Mouse (Mus musculus) ovary, postnatal 10 days (tissue): ENCODE data around the gene Lpcat1.

Experiments used
- DNase-seq: peaks from one replicate; pipeline ENCODE4 v3.0.0; 2022; ENCODE audit warnings: low spot score

The Lpcat1 gene

DNA sequence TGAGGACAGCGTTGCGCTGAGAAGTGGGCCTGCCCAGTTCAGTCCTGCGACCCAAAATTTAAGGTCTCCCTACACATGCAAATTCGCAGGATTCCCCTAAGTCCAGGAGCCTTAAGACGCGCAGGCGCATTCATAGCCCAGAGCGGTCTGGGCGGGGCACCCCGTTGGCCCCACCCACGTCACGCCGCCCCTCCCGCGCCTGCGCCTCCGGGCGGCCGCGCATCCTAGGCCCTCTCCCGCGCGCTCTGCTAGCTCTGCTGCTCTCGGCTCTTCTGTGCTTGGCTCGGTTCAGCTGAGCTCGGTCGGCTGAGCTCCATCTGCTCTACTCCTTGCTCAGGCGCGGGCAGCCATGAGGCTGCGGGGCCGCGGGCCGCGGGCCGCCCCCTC lies at the start of gene Lpcat1:
TSS of gene Lpcat1 (plus strand) at position 164 of the 387 bp plus-strand sequence.
- DNase-seq, result peak; percentile 58

DNA sequence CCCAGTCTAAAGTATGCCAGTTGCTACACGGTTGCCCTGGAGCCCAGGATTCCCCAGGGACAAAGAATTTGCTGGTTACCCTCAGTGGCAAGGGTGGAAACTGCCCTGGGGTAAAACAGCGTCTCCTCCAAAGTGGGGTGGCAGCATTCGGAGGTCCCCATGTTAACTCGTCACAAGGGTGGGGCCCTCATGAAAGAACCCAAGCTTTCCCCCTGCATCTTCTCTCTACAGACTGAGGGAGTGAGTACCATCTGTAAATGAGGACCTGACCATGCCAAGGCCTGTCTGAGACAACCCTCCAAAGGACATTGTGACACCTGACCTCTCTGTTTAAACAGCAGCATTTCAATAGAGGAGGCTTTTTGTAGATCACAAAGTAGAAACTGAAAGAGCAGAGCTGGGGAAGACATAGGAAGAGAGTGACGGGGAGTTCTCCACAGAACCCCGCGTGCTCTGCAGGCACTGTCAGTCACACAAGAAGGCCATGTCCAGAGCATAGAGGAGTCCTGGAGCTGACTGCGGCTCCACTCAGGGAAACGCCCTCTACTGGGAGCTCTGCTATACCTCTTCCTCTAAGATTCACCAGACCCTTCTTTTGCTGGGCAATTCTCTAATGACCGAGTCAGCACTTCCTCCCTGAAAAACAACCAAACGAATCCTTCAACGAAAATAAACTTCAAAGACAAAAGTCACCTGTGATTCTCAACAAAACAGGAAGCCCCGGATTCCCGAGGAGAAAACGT lies 49.3 kb upstream of the Lpcat1 start:
- DNase-seq, result no peak

DNA sequence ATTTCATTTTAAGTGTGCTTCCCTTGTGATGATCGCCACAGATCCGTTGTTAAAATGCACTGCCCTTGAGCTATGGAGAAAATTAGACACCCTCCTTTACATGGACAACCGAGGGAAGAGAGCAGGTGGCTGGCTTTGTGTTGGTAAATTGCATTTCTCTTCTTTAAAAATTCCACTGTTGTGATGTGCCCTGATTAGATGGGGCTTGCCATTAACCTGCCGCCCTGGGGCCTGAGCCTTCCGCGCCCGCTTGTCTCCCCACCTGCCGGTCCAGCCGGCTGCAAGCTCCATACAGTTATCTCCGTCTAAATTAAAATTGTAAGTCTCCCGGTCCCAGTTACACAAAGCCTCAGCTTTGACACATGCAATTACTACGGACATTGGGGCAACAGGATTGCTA lies 48.7 kb upstream of the Lpcat1 start:
- no peak for DNase-seq

DNA sequence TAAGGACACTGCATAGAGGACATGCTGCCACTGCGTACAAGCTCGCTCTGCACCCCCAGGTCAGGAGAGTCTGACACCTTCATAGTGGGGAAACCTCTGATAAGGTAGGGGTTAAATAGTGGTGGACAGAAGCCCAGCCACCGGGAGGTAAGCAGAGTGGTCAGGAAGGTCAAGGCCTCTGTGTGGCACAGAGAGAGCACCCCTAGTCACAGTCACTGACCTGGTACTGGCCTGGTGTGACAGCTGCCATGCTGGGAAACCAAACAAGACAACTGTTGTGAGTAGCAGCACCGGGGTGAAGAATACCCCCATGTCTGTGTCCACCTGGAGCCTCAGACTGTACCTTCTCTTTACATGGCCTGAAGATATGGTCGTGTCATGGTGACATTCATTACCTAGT lies 47.8 kb upstream of the Lpcat1 start:
- DNase-seq, result no peak

DNA sequence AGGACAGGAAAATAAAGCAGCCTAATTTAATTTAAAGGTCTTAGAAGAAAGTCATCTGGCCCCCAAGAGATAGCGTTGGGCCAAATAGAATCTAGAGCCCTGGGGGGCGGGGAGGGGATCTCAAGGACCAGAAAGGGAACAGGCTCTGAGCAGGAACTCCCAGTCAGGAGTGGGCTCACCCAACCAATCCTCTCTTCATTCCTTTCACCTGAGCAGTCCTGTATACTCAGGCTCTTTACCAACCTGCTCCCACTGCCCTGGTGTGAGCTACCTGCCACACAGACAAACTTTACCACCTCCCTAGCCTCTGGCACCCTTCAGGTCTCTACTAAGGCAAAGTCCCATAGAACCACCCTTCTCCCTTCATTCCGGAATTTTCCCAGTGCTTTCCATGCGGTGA lies 44.0 kb upstream of the Lpcat1 start:
- no peak for DNase-seq

DNA sequence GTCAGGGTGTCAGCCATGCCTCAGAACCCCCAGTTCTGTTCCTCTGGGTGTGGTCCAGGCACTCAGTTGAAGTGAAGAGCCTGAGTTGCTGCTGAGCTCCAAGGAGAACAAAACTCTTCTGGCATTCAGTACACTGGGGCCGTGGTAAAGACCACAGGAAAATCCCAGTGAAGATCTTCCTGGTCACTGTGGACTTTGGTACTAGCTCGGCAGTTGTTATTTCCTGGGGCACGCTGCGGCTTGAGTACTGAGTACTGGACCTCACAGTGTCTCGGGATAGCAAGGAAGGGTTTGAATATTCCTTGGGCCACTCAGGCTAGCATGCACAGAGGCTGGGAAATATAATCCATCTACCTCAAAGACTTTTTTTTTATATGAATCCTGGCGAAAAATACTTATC lies 42.0 kb upstream of the Lpcat1 start:
- no peak for DNase-seq

DNA sequence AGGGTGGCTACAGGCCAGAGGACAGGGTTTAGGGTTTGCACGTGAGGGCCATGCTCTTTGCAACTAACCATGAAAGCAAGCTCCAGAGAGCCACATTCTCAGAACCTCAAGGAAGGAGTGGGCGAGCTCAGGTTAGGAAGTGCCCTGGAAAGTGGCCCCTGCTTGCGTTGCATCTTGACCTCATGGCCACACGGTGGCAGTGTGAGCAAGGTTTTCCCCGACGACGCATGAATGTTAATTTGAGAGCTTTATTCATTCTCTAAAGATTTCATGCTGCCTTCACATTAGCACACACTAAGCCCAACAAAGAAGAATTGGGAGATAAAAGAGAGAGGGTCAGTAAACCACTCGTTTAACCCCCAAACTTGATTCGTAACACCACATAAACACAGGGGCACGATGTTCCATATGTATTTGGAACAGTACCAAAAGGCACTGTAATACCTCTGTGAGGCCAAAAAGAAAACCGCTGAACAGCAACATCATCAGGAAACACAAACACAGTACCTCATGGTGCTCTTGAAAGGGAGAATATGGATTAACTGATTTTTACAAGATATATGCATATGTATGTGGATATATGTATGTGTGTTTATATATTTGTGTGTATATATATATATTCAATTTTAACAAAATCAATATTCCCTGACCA lies 41.0 kb upstream of the Lpcat1 start:
- peak; percentile 17 for DNase-seq

DNA sequence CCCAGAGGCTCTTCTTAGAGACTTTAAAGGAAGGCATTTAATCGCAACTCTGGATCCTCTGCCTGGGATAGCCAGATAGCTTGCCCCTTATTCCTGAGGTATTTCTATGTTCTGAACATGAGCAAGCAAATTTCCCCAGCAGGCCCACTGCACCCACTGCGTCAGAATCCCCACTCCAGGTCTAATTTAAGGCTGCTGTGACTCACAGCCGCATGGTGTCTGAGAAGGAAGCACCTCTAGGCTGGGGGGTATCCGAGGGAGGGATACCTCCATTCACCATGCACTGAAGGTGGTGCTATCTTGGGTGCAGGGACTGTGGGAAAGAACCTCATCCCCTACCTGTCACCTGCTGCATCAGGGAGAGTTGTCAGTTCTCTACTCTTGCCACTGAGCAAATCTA lies 40.4 kb upstream of the Lpcat1 start:
- no peak for DNase-seq

DNA sequence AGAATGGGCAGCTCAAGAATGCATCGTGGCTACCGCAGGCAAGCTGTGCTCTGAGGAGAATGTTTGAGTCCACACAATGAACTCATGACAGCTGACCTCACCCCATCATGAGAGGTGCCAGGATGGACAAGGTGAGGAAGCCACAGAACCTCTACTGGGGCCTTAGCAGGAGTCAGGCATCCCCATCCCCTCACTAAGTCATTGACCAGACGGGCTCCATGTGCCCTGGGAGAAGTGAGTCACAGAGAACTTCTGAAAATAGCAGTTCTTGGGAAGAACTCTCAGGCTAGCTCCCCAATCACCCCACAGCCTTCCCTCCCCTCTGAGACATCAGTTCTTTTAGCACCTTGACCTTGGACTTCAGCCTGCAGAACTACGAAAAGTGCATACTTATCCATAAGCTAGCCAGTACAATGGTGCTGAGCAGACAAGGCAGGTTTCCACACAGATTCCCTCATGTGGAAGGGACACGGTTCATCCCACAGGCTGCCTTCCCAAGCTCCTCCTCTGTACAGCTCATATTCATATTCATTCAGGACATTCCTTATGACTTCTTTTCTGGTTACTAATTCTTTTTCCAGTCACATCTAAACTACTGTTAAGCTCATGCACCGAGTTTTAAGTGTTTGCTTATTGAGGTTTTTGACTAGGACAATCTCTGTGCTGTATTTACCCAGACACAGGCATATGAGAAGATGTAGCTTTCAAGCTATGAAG lies 37.2 kb upstream of the Lpcat1 start:
- DNase-seq, result no peak

DNA sequence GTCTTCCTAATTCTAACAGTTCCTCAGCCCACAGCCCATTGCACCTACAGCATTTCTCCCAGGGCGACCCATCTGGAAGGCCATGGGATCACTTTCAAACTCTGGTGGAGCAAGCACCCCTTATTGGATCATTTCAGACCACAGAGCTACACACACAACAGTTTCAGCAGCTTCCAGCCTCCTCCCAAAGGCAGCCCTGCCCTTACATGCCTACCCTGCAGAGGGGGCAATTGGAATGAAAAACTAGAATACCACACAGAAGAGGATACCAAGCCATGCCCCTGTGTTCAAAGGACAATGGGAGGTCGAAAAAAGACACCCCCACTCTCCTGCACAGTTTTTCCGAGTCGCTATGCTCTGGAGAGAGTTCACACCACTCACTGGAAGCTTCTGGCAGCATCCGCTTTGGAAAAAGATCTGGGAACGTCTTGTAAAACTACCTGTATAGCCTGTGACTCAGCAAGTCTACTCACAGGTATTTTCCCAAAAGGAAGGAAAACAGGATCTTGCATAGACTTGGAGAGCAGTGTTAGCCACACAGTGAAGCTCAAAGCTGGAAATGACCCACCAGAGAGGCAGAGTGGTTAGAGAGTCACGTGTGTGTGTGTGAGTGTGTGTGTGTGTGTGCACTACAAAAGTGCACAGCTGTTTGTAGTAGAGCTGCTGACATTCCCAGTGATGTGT lies 34.4 kb upstream of the Lpcat1 start:
- no peak for DNase-seq

DNA sequence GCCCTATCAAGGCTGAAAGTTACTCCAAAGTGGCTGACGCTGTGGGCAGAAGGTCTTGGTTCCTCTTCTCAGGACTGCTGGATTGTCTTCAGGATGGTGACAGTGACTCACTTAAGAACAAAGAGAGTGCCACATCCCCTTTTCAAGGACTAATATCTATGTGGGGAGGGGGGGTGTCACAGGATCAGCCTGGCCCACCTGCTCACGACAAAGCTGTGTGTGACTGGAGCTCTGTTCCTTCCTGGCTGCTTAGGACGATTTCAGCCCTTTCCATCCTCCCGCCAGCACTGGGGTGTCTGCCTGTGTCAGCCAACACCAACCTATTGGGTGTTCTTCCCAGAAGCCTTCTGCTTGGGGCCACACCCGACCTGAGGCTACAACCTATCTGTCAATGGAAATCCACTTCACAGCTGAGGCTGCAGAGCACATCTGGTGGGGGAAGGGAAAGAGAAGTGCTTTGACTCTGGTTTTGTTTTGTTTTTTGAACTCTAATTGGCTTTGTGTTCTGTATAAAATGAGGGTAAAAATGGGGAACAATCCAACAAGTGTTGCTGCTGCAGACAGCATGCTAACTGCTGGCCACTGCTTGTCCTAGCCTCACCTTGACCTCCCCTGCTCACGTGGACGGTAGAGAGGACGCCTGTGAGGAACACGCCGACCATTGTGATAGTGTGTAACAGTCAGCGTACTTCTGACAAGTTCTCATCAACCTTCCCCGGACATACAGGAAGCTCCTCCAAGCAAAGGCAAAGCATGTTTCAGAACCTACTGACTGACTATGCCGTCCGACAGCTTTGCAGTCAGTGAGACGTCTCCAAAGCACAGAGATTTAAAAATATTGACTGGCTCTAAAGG lies 33.1 kb upstream of the Lpcat1 start:
- DNase-seq, result no peak

DNA sequence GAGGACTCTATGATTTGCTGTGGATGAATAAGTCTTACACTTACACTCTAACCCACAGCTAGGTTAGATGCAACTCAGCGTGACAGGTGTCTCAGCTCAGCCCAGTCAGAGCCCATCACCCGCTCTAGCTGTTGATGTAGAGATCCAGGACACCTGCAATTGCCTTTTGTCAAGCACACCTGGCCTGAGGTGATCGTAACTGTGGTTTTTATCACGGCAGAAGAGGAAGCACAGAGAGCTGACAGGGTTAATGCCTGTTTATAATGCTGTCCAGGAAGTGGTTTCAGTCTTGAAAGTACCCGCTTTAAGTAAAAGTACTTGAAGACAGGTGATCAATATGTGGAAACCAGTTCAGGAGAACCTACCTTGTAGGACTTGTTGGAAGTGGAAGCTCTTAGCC lies 32.3 kb upstream of the Lpcat1 start:
- DNase-seq, result no peak

DNA sequence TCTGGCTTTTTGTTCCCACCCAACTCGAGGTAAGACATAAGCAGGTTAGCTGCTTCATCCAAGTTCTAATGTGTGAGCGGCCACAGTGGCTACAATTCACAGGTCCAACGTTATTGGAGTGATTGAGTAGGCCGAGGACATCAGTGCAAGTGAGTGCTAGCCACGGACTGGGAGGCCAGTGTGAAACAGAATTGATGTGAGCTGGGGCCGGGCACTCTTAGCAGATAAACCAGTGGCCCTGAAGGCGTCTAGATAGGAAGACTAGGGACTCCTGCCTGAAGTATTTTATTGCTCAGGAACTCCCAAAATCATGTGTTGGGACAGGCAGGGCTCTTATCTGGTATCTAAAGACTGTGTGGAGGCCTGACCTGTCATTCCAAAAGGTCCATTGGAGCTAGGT lies 31.3 kb upstream of the Lpcat1 start:
- DNase-seq, result no peak

DNA sequence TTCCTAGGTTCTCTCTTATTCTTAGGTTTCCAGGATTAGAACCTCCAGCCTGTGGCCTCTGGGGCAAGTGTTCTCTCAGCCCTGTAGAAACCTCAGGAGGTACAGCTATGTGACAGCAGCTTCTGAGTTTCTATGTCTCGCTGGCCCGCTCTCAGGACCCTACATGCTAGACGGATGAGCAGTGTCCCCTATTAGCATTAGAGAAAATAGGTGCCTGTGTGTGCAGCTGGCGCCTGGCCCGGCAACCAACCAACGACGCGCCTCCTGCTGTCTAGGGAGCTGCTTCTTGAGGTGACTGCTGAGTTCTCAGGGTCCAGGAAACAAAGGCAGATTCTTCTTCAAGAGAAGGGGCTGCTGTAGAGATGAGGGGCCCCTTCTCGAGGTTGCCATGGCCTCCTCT lies 27.9 kb upstream of the Lpcat1 start:
- no peak for DNase-seq

DNA sequence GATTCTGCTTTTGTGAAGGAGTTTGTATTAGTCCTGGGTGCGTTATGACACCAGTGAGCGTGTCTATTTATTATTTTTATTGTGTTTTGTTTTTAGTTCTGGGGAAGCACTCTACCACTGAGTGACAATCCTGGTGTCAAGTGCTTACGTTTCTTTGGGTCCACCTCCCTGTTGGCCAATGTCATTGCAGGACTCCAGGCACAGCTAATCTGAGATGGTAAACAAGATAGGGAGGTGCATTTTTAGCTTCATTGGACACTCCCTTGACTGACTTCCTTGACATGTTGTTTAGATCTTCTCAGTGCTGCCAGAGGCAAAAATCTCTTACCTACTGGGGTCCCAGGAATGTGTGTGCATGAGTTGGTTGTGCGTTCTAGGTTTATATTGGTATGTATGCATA lies 26.0 kb upstream of the Lpcat1 start:
- DNase-seq, result no peak

DNA sequence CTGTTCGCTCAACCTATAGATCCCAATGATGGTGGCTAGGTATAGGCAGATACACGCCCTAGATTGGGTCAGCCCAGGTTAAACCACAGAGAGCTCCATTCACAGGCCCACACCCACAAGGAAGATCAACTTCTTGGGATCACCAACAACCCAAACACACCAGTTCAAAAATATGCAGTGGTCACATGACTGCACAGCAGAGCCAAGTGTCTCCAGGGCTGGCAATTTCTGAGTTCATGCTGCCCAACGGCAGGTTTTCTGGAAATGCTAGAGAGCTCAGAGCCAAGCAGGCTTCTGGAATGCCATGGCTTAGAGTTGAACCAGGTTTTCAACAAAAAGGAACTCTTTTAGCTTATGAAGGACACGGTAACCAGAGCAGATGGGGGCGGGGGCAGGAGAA lies 25.3 kb upstream of the Lpcat1 start:
- no peak for DNase-seq

DNA sequence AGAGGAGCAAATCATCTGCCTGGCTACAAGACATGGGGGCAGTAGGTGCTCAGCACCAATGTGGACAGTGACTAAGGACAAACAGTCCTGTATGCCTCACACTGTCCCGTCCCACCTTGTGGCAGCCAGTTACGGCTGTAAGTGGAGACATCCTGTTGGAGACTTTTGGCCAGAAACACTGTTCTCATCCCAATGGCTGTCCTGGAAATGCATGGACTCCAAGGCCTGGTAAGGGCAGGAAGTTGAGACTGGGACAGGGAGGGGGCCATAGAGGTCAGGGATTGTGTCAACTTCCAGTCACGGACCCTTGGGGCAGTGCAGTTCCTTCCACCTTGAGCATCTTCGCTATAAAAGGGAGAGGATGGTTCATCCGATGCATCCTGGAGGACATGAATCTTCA lies 24.6 kb upstream of the Lpcat1 start:
- DNase-seq, result no peak

DNA sequence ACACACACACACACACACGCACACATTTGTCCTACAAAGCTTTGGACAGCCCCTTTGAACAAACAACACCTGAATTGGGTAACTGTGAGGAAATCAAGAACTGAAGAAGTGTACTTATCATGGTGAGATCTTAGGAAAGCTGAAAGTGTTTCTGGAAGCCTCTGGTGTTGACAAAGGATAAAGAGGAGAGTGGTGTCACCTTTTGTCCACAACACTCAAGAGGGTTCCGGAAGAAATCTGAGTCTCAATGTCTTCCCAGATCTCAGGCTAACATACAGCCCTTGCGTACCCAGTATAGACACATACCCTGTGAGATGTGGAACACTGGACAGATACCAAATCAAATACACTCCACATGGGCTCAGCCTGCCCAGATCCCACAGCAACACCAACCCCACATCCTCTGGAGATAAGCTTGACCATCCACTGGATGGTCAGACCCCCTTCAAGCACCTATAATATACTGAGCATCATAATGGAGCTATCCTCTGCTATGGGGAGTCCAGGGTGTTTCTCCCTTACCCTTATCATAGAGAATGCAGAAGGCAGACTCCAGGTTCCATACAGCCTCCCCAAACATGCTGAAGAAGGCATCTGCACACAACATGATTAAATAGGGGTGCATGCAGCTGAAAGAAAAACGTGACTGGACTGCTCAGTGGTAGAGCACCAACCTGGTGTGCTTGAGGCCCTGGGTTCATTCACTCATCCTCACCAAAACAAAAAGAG lies 23.7 kb upstream of the Lpcat1 start:
- DNase-seq, result no peak

DNA sequence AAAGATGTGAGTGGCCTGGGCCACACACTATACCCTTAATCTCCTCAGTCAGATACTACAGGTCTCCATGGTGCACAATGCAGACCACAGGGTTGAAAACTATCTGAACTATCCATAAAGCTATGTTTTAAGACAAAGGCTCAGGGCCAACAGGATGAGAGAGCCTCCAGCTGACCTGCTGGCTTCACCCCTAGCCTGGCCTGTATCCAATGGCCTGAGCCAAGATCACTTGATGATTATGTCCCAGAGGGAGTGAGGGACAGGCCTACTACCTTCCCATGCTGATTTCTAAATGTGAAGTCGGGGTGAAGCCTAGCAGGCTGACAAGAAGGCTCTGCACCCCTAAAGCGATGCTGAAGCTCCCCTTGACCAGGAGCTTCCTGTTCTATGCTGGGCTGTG lies 21.9 kb upstream of the Lpcat1 start:
- no peak for DNase-seq

DNA sequence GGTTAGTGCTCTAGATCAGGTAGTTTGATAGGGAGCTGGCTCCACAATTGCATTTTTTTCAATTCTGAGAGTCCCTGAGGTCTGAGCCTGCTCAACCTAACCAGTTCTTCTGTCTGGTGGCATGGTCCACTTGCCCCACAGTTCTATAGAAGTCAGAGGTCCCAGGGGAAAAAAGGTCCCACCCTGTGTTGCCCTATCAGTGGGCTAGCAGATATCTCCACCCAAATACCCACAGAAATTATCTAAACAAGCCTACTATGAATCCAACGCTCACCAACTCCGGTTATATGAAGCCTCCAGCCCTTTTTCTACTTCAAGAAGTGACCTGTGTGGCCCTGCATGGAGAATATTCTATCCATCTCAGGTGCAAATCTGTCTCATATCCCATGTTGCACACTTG lies 20.9 kb upstream of the Lpcat1 start:
- no peak for DNase-seq

DNA sequence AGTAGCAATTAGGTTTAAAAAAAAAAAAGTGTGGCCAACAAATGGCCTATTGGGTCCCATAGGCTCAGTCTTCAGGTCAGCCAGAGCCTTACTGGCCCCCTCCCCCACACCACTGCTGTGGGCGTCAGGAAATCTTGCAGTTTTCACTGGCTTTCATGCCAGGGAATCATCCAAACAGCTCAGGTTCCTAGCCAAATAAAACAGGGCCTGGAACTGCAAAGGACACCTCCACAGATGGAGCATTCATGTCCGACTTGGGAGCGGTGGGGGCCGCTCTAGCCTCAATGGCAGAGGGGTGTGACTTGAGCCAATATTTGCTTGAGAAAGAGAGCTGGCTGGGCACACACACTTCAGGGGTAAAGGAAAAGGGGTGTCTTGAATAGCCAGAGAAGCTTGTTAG lies 20.5 kb upstream of the Lpcat1 start:
- DNase-seq, result no peak
